Mouse (Mus musculus): Measurements from ENCODE around the gene Prrc2a. TPM values are rescaled to one million over a fixed set of nuclear protein-coding genes. Genes with fewer than 3 reads are reported as not detected.
A peak's percentile ranks its signal among the peaks of the same experiment; 100 is the strongest.
"Not testable (repeated sequence)": the region's sequence is repeated elsewhere in the genome, so short reads cannot be mapped to it uniquely, and the experiment has no call there.

Prrc2a gene
- polyA plus RNA-seq, 1 experiment from 2014 or later, result 125 TPM

DNA sequence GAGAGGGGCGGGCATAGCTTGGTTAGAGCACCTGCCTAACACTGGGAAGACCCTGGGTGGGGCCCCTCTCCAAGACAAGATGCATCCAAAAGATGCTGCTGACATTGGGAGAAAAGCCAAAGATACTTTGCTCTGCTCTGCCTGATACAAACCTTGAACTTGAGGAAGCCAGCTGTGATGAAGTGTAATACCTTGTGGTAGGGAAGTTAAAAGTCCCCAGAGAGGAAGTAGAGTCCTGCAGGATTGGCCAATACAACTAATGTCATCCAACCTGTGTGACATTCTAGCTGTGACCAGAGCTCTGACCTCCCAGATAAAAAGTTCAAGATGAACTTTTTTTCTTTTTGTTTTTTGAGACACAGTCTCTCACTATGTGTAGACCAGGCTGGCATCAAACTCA, 39.6 kb downstream of the Prrc2a start:
- ATAC-seq, result no peak
- Histone ChIP-seq H3K4me1 (replicated peaks) (peaks cover 30% of the 10 kb centered on the region), H3K36me3 (0 out of 2 replicates have a peak, but pooled peaks cover 3% of the 10 kb centered on the region), H3K9me3 (no peaks in the 10 kb centered on the region), H3K9ac (0 out of 2 replicates have a peak overlapping the region, but pooled peaks have one; percentile 57), H3K4me2 (replicated peaks) (peak overlapping the region; percentile 79), H3K4me3 (replicated peaks) (no peak overlapping the region), H3K27ac (peak overlapping the region; percentile 78), H3K27me3 (replicated peaks) (no peaks in the 10 kb centered on the region)
- WGBS, result 85% methylated on average over 1 of the region's 1 CpGs

DNA sequence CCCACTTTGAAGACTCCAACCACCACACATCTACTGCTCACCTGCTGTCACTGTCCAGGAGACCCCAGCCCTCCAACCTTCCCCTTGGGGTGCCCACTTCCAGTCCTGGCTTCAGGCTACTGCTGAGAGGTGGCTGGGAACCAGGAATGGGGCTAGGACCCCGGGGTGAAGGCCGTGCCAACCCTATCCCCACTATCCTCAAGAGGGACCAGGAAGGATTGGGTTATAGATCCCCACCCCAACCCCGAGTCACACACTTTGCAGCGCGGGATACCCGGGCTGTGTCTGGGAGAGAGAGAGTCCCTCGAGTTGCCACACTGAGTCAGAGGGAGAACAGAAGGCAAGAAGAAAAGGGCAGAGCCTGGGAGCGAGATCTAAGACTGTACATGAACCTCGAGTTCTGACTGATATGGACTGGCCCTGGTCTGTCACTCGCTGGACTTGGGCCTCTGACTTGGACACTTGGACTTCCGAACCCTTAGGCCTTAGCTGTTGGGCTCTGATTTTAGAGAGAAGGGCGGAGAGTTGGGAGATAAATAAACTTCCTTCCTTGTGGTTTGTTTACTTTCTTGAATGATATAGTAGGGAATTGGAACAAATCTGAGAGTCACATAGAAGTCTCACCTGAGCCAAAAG, 40.3 kb downstream of the Prrc2a start:
- not testable (repeated sequence) for ATAC-seq; H3K9ac ChIP-seq; H3K27me3 ChIP-seq (replicated peaks); H3K36me3 ChIP-seq; H3K9me3 ChIP-seq; H3K4me3 ChIP-seq (replicated peaks); H3K4me2 ChIP-seq (replicated peaks)
- H3K4me1 ChIP-seq (replicated peaks), result peaks cover 35% of the 10 kb centered on the region
- 83% methylated on average over 12 of the region's 12 CpGs for WGBS
- H3K27ac ChIP-seq, result 0 out of 2 replicates have a peak overlapping the region, but pooled peaks have one; percentile 78

DNA sequence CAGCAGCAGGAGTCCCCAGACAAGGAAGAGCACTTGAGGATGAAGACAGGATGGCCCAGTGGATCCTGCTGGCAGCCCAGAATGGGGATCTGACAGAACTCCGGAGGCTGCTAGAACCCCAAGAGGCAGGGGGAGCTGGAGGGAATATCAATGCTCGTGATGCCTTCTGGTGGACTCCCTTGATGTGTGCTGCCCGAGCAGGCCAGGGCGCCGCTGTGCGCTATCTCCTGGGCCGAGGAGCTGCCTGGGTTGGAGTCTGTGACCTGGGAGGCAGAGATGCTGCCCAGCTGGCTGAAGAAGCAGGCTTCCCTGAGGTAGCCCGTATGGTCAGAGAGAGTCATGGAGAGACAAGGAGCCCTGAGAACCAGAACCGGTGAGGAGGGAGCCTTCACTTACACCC, 41.4 kb downstream of the Prrc2a start:
- not testable (repeated sequence) for H3K4me3 ChIP-seq (replicated peaks); H3K4me2 ChIP-seq (replicated peaks); ATAC-seq; H3K9ac ChIP-seq; H3K9me3 ChIP-seq; H3K27ac ChIP-seq; H3K27me3 ChIP-seq (replicated peaks)
- peaks cover 35% of the 10 kb centered on the region for H3K4me1 ChIP-seq (replicated peaks)
- WGBS, result 95% methylated on average over 9 of the region's 9 CpGs
- H3K36me3 ChIP-seq, result peaks cover 12% of the 10 kb centered on the region

DNA sequence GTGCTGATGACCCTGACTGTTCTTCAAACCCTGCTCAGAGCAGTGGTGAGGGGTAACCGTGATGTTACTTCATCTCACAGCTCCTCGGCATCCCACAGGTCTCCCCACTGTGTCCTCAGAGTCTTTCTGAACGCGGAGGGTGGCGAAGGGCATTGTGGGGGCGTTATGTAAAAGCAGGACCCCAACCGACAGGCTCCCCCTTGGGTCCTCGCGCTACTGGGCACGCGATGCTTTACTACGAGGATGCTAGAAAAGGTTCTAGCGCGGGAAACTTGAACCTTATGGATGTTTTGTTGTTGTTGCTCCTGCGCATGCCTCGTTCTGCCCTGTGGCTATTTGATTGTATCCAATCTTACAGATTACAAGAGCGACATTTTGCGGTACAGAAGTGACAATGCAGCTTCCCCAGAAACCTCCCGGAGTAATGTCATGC, 42.8 kb downstream of the Prrc2a start, which contains the start of gene Csnk2b:
Gene Csnk2b, minus strand, starts transcription at position 183 of the 433 bp plus-strand sequence.
- H3K4me1 ChIP-seq (replicated peaks), result peaks cover 25% of the 10 kb centered on the region
- no peak for ATAC-seq
- under 1% methylated on average over 19 of the region's 19 CpGs for WGBS
- peak within 1 kb of the TSS; percentile 68 for H3K4me3 ChIP-seq (replicated peaks)
- H3K27me3 ChIP-seq (replicated peaks), result no peaks in the 10 kb centered on the region
- H3K27ac ChIP-seq, result peak within 1 kb of the TSS; percentile 89
- peak within 1 kb of the TSS; percentile 94 for H3K4me2 ChIP-seq (replicated peaks)
- H3K9me3 ChIP-seq, result no peaks in the 10 kb centered on the region
- H3K36me3 ChIP-seq, result peaks cover 18% of the 10 kb centered on the region
- H3K9ac ChIP-seq, result peak within 1 kb of the TSS; percentile 84

DNA sequence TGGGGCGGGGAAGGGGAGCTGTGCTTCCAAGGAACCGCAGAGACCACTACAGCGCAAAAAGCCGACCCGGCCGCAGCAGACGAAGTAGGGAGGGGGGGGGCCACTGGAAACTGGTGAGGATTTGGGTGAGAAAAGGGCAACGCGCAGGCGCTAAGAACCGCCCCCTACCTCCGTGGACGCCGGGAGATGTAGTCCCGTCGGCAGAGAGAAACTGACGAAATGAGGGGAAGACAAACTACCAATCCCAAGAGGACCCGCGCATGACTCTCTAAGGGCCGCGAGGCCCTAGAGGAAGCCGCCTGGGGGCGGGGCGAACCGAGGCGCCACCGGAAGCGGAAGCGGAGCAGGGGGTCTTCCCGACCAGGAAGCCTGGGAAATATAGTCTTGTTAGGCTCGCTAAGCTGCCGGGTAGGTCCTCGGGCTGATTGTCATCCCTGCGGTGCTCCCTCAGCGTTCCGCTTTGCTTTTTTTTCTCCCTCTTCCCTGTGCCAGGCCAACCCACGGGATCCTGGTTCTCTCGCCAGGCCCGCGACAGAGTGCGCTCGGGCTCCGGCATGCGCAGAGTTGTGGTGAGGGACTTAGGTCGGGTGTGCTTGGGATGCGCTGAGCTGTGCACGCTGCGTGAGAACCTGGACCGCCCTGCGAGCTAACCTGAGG, 43.4 kb downstream of the Prrc2a start, which contains the start of gene Gpank1:
Gene Gpank1, plus strand, starts transcription at position 313 of the 657 bp plus-strand sequence.
- H3K27me3 ChIP-seq (replicated peaks), result no peaks in the 10 kb centered on the region

DNA sequence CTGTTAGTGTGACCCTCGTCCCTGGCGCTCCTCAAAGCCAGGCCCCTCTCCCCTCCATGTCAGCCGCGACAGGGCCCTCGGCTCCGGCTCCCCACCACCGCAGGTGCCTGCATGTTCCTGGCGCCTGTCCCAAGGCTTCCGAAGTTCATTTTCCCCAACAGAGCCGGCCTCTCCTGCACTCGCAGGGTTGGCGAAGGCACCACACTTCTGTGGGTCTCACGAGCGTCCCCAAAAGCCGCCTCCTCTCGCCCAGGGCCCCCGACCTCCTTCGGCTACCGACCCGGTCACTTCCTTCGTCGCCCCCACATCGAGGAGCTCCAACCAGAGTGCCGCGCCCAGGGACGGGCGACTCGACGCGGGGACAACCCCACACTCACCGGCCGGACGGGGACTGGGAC, 44.0 kb downstream of the Prrc2a start:
- no peak; the same call in 1 of the 2 replicates for ATAC-seq
- H3K9me3 ChIP-seq, result no peaks in the 10 kb centered on the region
- peaks cover 24% of the 10 kb centered on the region for H3K36me3 ChIP-seq
- peak overlapping the region; percentile 68 for H3K4me3 ChIP-seq (replicated peaks)
- peak overlapping the region; percentile 84 for H3K9ac ChIP-seq
- peak overlapping the region; percentile 64 for H3K27ac ChIP-seq
- peaks cover 21% of the 10 kb centered on the region for H3K4me1 ChIP-seq (replicated peaks)
- H3K4me2 ChIP-seq (replicated peaks), result peak overlapping the region; percentile 94
- H3K27me3 ChIP-seq (replicated peaks), result no peaks in the 10 kb centered on the region
- WGBS, result 0% methylated on average over 33 of the region's 33 CpGs

More for the DNA sequence above, 43.4 kb downstream of the Prrc2a start, which contains the start of gene Gpank1:
- peak within 1 kb of the TSS; percentile 89 for H3K27ac ChIP-seq
- H3K4me3 ChIP-seq (replicated peaks), result peak within 1 kb of the TSS; percentile 68
- peaks cover 21% of the 10 kb centered on the region for H3K4me1 ChIP-seq (replicated peaks)
- ATAC-seq, result peak; percentile 95
- H3K4me2 ChIP-seq (replicated peaks), result peak within 1 kb of the TSS; percentile 94
- peaks cover 20% of the 10 kb centered on the region for H3K36me3 ChIP-seq
- under 1% methylated on average over 50 of the region's 50 CpGs for WGBS
- peak within 1 kb of the TSS; percentile 84 for H3K9ac ChIP-seq
- no peaks in the 10 kb centered on the region for H3K9me3 ChIP-seq

DNA sequence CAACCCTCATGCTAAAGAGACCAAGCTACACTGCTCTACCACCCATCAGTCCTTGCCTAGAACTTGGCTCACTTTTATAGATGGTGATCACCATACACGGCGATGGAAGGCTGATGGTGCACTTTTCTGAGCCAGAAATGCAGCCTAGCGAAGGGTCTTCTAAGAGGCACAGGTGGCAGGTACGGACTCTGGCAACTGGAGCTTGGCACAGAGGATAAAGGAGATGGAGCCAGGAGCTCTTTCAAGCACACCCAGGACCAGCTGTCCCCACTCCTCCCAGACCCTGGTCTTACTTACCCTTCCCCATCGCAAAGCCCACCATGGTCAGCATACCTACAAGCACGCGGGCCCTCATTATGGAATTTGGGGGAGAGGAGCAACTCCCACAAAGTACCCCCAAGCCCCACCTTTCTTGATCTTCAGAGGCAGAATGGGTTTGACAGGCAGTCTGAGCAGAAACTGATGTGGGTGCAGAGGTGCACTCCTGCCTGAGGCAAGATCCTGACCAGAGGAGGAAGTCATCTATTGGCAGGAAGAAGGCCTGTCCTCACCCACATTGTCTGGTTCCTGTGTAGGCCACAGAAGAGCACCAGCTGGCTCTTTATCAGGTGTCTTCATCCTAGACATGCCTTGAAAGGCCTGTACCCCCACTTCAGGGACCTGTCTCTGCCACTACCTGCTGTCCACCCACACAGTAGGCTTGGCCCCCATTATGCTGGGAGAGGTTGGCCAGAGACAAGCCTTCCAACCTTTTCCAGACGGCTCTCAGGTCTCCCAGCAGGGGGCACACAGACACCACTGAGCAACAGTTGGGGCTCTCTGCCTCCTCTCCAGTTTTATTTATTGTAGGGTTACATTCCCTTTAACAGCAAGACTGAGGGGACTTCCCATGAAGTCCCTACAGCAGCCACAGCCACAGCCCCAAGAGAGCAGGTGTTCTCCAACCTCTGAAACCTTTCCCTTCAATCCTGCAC, 49.4 kb downstream of the Prrc2a start, which contains the start of gene Ly6g5b:
Gene Ly6g5b, minus strand, starts transcription at position 383 of the 974 bp plus-strand sequence.
- no peak within 1 kb of the TSS for H3K4me3 ChIP-seq (replicated peaks)
- 87% methylated on average over 8 of the region's 8 CpGs for WGBS
- ATAC-seq, result no peak
- H3K4me1 ChIP-seq (replicated peaks), result peaks cover 8% of the 10 kb centered on the region
- no peaks in the 10 kb centered on the region for H3K27me3 ChIP-seq (replicated peaks)
- no peak within 1 kb of the TSS for H3K27ac ChIP-seq
- H3K9ac ChIP-seq, result no peak within 1 kb of the TSS
- H3K9me3 ChIP-seq, result no peaks in the 10 kb centered on the region
- no peak within 1 kb of the TSS for H3K4me2 ChIP-seq (replicated peaks)
- peaks cover 33% of the 10 kb centered on the region for H3K36me3 ChIP-seq

DNA sequence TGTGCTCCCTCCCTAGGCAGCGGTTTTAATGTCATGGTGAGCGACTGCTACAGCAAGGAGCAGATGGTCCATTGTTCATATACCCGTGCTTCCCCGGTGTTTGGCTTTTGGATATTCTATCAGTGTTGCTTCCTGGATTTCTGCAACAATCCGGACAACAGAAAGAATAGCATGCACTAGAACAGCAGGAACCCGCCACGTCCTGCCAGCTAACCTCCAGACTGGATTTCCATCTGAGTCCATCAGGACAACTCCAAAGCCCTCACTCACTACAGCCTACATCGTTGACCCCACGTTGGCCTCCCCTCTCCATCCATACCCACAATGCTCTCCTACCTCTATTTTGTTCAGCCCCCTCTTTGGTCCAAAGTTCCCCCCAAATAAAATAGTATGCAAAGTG, 52.9 kb downstream of the Prrc2a start:
- H3K4me2 ChIP-seq (replicated peaks), result no peak overlapping the region
- peaks cover 15% of the 10 kb centered on the region; the same call in 1 of the 2 replicates for H3K36me3 ChIP-seq
- H3K27ac ChIP-seq, result no peak overlapping the region
- no peaks in the 10 kb centered on the region for H3K9me3 ChIP-seq
- no peaks in the 10 kb centered on the region for H3K27me3 ChIP-seq (replicated peaks)
- ATAC-seq, result no peak
- 82% methylated on average over 9 of the region's 9 CpGs for WGBS
- H3K4me3 ChIP-seq (replicated peaks), result no peak overlapping the region
- no peaks in the 10 kb centered on the region for H3K4me1 ChIP-seq (replicated peaks)
- H3K9ac ChIP-seq, result no peak overlapping the region

DNA sequence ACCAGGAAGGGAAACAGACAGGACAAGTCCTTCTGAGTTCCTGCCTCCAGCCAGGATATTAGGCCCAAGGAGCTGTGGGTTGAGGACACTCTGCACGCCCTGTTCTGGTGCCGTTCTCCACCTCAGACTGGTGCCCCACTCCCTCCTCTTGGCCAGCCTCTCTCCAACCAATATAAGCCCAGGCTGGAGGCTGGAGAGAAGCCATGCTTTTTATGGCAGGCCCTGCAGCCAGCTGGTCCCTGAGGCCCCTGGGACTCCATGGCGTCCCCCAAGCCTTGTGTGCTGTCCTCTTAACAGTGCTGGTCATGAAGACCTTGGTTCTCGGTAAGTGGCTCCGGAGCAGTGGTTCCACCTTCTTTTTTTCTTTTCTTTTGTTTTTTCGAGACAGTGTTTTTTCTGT, 56.6 kb downstream of the Prrc2a start, which contains the start of gene Ly6g5c:
Gene Ly6g5c, plus strand, starts transcription at position 183 of the 400 bp plus-strand sequence.
- 82% methylated on average over 6 of the region's 6 CpGs for WGBS
- no peak within 1 kb of the TSS for H3K4me3 ChIP-seq (replicated peaks)
- H3K36me3 ChIP-seq, result no peaks in the 10 kb centered on the region
- no peak for ATAC-seq
- no peaks in the 10 kb centered on the region for H3K27me3 ChIP-seq (replicated peaks)
- H3K9me3 ChIP-seq, result no peaks in the 10 kb centered on the region
- H3K4me1 ChIP-seq (replicated peaks), result peaks cover 11% of the 10 kb centered on the region; the same call in 1 of the 2 replicates
- H3K9ac ChIP-seq, result no peak within 1 kb of the TSS
- no peak within 1 kb of the TSS for H3K4me2 ChIP-seq (replicated peaks)
- no peak within 1 kb of the TSS for H3K27ac ChIP-seq

DNA sequence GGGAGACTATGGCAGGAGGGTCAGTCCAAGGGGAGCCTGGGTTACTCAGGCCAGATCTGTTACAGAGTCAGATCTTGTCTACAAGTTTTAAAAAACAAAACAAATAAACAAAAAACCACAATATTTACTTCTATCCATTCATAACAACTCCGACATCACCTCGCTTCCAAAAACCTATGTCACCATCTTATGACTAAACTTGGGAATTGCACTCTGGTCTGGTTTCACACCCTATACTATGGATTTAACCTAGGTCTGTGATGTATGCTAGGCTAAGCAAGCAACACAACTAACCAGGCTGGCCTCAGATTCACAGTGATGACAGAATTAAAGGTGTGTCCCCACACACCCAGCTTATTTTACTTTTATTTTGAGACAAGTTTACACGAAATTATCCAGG, 58.2 kb downstream of the Prrc2a start:
- no peak overlapping the region for H3K9ac ChIP-seq
- peaks cover 22% of the 10 kb centered on the region for H3K4me1 ChIP-seq (replicated peaks)
- WGBS, result 65% methylated on average over 3 of the region's 3 CpGs
- no peak overlapping the region for H3K4me2 ChIP-seq (replicated peaks)
- no peaks in the 10 kb centered on the region for H3K27me3 ChIP-seq (replicated peaks)
- no peaks in the 10 kb centered on the region for H3K9me3 ChIP-seq
- peaks cover 7% of the 10 kb centered on the region for H3K36me3 ChIP-seq
- H3K4me3 ChIP-seq (replicated peaks), result no peak overlapping the region
- H3K27ac ChIP-seq, result no peak overlapping the region
- ATAC-seq, result no peak

DNA sequence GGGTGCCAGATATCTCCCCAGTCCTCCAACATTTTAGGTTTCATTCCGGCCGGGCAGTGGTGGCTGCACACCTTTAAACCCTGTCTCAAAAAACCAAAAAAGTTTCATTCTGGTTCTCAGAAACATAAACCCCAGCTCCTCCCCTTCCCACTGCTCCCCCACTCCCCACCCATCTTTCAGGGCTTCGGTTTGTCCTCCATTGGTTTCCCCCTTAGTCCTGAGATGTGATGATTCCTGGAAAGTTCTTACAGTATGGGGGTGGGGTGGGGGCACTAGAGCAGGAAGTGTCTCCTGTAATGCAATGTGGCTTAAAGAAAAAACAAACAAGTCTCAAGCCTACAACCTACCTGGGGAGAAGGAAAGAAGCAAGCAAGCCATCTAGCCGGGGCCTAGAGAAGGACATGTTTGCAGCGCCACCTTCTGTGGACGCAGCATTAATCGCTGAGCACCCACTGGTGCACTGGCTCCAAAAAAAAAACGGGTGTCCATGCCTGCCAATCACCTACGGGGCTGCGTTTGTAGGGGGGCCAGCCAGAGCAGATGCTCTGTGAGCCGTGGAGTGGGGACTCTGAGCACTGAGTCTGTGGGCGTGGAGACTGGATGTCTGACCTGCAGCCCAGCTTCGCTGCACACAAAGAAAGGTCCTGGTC, 58.8 kb downstream of the Prrc2a start:
- no peaks in the 10 kb centered on the region for H3K27me3 ChIP-seq (replicated peaks)
- peaks cover 14% of the 10 kb centered on the region for H3K36me3 ChIP-seq
- WGBS, result 29% methylated on average over 13 of the region's 13 CpGs
- no peaks in the 10 kb centered on the region for H3K9me3 ChIP-seq
- H3K27ac ChIP-seq, result no peak overlapping the region
- H3K4me2 ChIP-seq (replicated peaks), result 0 out of 2 replicates have a peak overlapping the region, but pooled peaks have one; percentile 12
- no peak overlapping the region for H3K9ac ChIP-seq
- peaks cover 24% of the 10 kb centered on the region for H3K4me1 ChIP-seq (replicated peaks)
- ATAC-seq, result no peak
- no peak overlapping the region for H3K4me3 ChIP-seq (replicated peaks)
